Mouse (Mus musculus) frontal cortex, adult (tissue): Measurements from ENCODE around the gene Lmod1.

Experiments
- ATAC-seq: cut with Nextera tagmentation; 2 replicates; pipeline ENCODE4 v1.9.2; 2017; ENCODE audit warnings: mild to moderate bottlenecking, moderate library complexity, mixed read lengths; ENCODE audit not compliant: low TSS enrichment

The Lmod1 gene

DNA sequence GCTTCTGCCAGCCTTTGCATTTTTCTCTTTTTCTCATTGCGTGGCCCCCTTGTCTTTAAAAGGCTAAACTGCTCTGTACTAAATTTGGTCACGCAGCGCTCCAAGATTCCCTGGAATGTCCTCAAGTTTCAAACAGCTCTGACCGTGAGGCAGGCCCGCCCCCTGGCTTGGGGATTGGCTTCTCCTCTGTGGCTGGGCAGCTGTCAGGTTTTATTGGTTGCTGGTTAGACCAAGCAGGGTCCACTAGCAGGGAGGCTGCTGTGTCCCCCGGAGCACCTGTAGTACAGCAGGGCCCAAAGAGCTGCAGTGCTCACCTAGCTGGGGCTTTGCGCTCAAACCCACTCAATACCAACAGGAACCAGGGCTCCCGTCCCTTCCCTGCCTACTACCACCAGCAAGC lies at the start of gene Lmod1:
Gene Lmod1 (plus strand): TSS at position 237 of the 400 bp plus-strand sequence.
- no peak for ATAC-seq

DNA sequence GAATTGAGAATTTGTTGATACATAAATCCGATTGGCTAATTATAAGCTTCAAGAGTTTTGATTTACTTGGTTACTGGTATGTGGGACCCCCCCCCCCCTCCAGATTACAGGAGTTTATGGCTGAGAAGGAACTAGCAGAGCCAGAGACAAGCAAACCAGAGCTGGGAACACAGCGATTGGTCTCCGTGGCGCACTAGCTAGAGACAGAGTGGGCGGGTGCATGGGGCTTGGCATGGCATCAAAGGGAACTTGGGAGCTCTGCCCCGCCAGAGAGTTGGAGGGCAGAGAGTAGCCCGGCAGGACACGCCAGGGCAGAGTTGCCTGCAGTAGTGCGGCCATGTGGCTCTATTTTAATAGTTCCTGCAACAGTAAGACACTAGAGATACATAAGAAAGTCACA lies 44.0 kb upstream of the Lmod1 start:
- 0 out of 2 replicates have a peak, but pooled peaks have one; percentile 17 for ATAC-seq

DNA sequence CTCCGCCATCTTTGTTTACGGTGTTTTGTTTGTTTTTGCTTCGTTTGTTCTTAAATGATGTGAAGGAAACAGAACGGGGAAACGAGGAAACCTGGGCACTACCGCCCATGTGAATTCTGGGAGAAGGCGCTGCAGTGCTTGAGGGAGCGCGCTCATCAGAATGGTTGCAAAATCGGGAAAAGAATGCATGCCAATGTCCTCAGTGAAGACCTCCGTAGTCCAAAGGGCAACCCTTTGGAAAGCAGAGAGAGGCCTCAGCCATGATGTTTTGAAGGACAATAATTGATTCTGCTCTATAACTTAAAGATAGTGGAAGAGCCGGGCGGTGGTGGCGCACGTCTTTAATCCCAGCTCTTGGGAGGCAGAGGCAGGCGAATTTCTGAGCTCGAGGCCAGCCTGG lies 42.8 kb upstream of the Lmod1 start:
- no peak for ATAC-seq

DNA sequence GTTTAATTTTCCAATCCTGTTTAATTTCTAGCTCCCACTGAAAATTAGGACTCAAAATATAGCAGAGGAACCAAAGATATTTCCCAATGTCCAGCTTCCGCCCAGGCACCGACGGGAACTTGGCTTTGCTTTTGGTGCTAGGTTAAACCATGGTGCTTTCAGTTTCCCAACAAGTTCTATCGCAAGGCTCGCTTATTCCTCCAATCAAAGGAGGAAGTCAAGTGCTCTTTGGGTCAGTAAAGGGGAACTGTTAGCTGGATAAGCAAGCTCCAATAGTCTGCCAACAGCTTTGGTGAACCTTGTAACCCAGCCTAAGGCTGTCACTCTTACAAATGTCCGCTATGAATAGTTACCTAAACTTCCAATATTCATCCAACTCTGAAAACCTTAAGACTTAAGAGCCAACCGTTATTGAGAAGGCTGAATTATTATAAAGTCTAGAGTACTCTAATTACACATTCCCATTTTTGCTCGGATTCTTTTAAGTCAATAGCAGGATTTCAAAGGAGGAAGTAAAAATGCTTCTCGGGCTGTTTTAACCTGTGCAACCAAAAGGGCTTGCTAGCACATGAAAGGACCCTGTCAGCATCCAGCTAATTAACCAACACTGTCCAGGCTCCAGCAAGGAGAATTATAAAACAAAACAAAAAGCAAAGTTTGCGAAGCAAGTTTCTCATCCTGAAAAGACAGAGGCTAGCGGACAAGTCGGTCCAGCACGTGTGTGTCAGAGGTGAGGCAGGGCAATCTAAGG lies 41.9 kb upstream of the Lmod1 start:
- no peak for ATAC-seq

GRCm38 (mm10) chr1:135283287-135283825 lies 41.3 kb upstream of the Lmod1 start:
- ATAC-seq = peak; percentile 78

- ATAC-seq = peak; percentile 86
These were observed 40.7 kb upstream of the Lmod1 start, which contains the start of gene Rnpep for GRCm38 (mm10) chr1:135283826-135284291. Rnpep (minus strand) TSS chr1:135284084.

- no peak for ATAC-seq
These were observed 38.3 kb upstream of the Lmod1 start for GRCm38 (mm10) chr1:135286311-135286710.

DNA sequence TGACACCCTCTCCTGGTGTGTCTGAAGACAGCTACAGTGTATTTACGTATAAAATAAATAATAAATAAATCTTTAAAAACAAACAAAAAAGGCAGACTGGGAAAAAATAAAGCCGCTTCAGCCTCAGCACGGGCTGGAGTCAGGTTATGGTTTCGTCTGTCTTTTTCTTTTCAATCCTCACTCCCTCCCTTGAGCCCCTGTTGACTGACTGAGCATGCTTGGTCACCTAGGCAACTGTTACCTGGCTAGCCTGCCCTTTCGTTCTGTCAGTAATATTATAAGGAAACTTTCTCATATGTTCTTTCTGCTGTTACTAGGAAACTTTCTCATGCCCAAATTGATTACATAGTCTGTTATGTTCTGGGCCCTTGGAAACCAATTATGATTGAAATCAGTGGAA lies 33.7 kb upstream of the Lmod1 start:
- ATAC-seq = no peak

GRCm38 (mm10) chr1:135311356-135311755 lies 13.3 kb upstream of the Lmod1 start:
- ATAC-seq = no peak

DNA sequence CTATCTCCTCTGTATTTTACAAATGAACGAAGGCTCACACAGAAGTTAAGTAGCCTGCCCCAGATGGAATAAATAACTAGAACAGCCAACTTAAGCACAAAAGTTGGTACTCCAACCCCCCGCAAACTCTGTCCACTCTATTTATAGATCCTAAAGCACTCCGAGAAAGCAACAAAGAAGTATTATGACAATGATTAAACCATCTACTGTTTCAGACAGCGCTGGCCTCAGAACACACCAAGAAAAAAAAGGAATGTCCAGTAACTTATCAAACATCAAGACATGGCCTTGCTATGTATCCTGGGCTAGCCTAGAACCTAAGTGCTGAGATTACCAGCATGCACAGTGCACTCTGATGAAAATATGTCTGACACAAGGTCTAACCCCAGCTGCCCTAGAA lies 12.4 kb upstream of the Lmod1 start:
- no peak for ATAC-seq

DNA sequence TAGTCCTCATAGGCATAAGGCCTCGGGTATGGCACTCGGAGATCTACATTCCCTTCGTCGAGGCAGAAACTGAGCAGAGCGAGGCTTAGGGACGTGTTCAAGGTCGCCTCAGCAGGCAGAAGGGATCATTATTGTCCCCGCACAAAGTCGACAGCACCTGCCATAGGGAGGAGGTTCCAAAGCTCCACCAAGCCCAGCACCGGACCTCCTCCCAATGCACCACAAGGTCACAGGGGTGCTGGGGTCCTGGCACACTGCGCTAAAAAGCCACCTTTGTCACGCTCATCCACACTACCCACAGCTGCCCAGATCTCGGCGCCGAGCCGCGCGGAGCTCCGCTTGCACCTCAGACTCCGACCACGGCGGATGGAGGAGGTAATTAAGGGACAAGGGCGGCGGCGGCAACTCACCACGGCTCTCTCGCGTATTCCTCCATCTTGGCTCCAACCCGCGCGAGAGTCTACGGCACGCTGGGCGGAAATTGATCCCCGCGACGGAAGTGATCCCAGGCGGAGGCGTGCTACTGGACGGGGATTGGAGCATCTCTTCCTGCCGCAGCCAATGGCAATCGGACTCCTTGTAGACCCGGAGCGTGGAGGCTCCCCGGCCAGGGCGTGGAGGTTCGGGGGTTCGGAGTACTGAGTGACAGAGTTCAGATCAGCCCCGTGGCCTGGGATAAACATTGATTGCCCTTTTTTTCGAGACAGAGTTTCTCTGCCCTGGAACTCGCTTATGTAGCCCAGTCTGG lies 11.1 kb upstream of the Lmod1 start, which contains the start of gene Timm17a:
Gene Timm17a (minus strand): TSS at position 495 of the 748 bp plus-strand sequence.
- ATAC-seq = peak; percentile 100

- no peak for ATAC-seq
These were observed 1.2 kb upstream of the Lmod1 start for GRCm38 (mm10) chr1:135323367-135323901.

DNA sequence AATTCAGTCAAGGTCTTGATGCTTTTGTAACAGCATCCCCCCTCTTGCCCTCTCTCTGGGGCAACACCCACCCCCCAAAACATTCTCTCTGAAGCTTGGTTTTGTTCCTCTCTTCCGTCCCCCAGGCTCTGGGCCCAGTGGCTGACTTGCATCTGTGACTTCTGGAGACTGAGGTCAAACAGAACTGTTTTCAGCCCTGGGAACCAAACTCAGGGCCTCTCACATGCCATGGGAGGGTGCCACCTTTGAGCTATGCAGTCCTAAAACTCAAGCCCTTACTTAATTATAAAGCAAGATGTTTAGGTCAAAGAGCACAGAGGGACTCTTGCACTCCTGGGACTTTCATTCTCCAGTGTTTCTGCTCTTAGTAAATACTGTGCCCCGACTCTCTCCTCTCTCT lies 1.3 kb downstream of the Lmod1 start:
- no peak for ATAC-seq

DNA sequence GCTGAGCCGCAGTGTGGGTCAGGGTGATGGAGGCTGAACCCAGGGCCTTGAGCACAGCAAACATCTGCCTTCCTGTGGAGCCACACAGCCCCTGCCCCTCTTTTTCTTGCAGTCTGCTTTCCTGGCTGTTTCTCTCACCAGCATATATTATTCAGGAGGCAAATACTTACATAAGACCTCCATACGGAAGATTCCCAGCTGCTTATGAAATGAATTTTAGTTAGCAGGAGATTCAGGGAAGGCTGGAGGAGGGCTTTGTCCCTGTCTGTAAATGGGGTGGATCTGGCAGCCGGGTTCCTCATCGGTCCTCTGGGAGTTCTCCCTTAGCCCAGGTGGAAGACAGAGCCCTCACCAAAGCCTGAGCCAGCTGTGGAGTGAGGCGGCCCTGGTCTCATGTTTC lies 3.8 kb downstream of the Lmod1 start:
- peak; percentile 88 for ATAC-seq

GRCm38 (mm10) chr1:135330578-135330977 lies 6.0 kb downstream of the Lmod1 start:
- ATAC-seq = no peak

- no peak for ATAC-seq
These were observed 17.3 kb downstream of the Lmod1 start for GRCm38 (mm10) chr1:135341947-135342346.

GRCm38 (mm10) chr1:135344026-135344425 lies 19.4 kb downstream of the Lmod1 start:
- no peak for ATAC-seq

GRCm38 (mm10) chr1:135346891-135347290 lies 22.3 kb downstream of the Lmod1 start:
- ATAC-seq = no peak

DNA sequence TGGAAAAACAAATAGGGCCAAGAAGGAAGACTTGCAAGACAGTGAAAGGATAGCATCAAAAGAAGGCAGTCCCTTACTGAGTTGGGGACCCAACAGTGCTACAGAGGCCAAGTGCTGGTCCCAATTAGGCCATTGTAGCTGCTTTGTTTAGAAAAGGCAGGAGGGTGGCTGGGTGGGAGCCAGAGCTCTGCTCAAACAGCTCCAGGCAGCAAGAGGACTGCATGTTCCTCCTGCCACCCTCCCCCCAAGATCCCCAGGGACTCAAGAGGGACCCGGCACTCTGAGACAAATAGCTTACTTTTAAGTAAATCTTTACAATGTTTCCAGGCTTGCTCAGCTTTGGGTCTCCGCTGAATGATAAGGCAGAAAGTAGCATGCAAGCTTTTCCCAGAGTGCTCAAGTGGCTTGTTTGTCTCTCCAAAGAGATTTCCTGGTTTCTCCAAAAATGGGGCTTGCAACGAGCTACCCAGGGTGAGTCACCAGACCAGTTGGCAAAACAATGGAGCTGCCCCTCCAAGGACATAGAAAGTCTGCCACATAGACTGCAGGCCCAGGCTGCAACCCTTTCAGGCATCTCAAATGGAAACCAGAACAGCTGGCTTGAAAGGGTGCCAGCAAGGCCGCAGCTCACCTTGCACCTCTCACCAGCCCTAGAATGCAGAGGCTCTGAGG lies 23.0 kb downstream of the Lmod1 start:
- 0 out of 2 replicates have a peak, but pooled peaks have one; percentile 52 for ATAC-seq

DNA sequence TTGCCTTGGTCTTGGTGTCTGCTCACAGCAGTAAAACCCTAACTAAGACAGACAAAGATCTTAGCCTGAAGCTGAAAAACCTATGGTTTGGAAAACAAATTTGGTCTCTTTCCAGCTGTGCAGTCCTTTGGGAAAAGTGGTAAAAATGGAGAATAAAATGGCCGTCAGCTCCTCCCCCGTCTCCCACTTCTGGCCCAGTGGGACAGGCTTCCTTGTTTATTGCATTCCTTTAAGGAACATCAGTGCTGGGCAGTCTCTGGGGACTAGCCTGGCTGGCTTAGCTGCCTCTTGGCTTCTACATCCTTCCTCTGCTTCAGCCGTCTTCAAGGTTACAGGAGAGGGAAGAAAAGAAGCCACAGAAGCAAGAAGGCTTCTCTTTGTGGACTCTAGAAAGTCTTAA lies 27.3 kb downstream of the Lmod1 start:
- ATAC-seq = no peak

GRCm38 (mm10) chr1:135359071-135359470 lies 34.5 kb downstream of the Lmod1 start:
- no peak for ATAC-seq

DNA sequence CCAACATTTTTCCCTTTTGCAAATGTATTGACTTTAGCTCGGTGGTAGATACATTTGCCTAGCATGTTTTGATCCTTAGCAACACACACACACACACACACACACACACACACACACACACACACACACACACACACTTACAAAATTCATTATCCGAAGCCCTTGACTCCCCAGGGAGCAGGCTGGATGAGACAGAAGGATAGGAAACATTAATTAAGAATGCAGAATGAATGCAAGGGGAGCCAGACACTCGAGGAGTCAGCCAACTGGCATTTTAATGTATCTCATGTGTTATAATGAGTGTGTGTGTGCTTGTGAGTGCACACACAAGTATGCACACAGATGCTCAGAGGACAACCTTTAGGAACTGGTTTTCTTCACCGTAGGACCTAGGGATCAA lies 36.9 kb downstream of the Lmod1 start:
- no peak for ATAC-seq
